Comparison of ENCODE assay signal across 20 mouse cellular contexts in genomic region chr5:130110632-130111464, GRCm38 (mm10). TPM values are rescaled to one million over a fixed set of nuclear protein-coding genes. Genes with fewer than 3 reads are reported as not detected.
DNase-seq lines count a peak whose midpoint lies in the region; ATAC-seq lines count a peak whose summit lies in the region.
"Had no signal": no experiment of that assay in that cellular context is flagged by ENCODE, and none has a peak within 500 bp of the region (broad histone marks: within the 10 kb centered on the region; RNA-seq: fewer than 3 reads in every experiment).

No protein-coding gene starts in this region.

- no peak for DNase-seq in kidney, adult 18-20 months
- DNase-seq in NIH3T3 (ENCODE audit: low read depth) (peak; percentile 55), R1 (ENCODE audit: low read depth, low spot score) (peak; percentile 44)
- DNase-seq in kidney, postnatal 4 days = peak; percentile 26 to 56
- DNase-seq in cerebellum, adult 9-10 months = no peak
- DNase-seq in frontal cortex, postnatal 25 days (ENCODE audit: low spot score in 2 of 2) = no peak
- no peak for DNase-seq in embryo, embryonic 10 days (ENCODE audit: low spot score)
- DNase-seq: adrenal gland, postnatal 25 days; cerebellum, adult 2 months; heart, adult 18-20 months; lung, adult 2 months; lung, postnatal 4 days had no signal

- H3K27ac ChIP-seq in kidney, embryonic 16.5 days (ENCODE audit: low read length) = 0 out of 2 replicates have a peak overlapping the region, but pooled peaks have one; percentile 44
- H3K27ac ChIP-seq: heart, embryonic 15.5 days; hindbrain, embryonic 10.5 days; midbrain, embryonic 10.5 days; neural tube, embryonic 13.5 days had no signal

- H3K9ac ChIP-seq in kidney, embryonic 16.5 days (replicated peaks; ENCODE audit: low read length) = no peak overlapping the region
- H3K9ac ChIP-seq: heart, embryonic 15.5 days; neural tube, embryonic 13.5 days had no signal

- no peaks in the 10 kb centered on the region for H3K9me3 ChIP-seq in kidney, embryonic 16.5 days (ENCODE audit: low read length)
- H3K9me3 ChIP-seq: heart, embryonic 15.5 days; hindbrain, embryonic 10.5 days; midbrain, embryonic 10.5 days; neural tube, embryonic 13.5 days had no signal

- no peak overlapping the region for H3K4me2 ChIP-seq in kidney, embryonic 16.5 days (replicated peaks; ENCODE audit: low read depth, low read length)
- H3K4me2 ChIP-seq: heart, embryonic 15.5 days; liver, embryonic 11.5 days; neural tube, embryonic 13.5 days had no signal

- H3K4me3 ChIP-seq in kidney, embryonic 16.5 days (ENCODE audit: low read length) = no peak overlapping the region
- H3K4me3 ChIP-seq: erythroblast, embryonic 14.5 days; heart, embryonic 15.5 days; hindbrain, embryonic 10.5 days; midbrain, embryonic 10.5 days; neural tube, embryonic 13.5 days had no signal

- peaks cover 5% of the 10 kb centered on the region for H3K36me3 ChIP-seq in kidney, embryonic 16.5 days (ENCODE audit: insufficient read depth, low read length)
- H3K36me3 ChIP-seq: heart, embryonic 15.5 days had no signal

- 73% methylated on average over 12 of the region's 12 CpGs for WGBS in kidney, embryonic 16.5 days

- ATAC-seq in kidney, embryonic 16.5 days (ENCODE audit: low FRiP score, low TSS enrichment) = no peak
- ATAC-seq: forebrain, embryonic 16.5 days had no signal

- no peaks in the 10 kb centered on the region for H3K4me1 ChIP-seq in kidney, embryonic 16.5 days (ENCODE audit: insufficient read depth, low read length)
- H3K4me1 ChIP-seq: heart, embryonic 15.5 days; hindbrain, embryonic 10.5 days; midbrain, embryonic 10.5 days; neural tube, embryonic 13.5 days had no signal

- no peaks in the 10 kb centered on the region for H3K27me3 ChIP-seq in kidney, embryonic 16.5 days (ENCODE audit: insufficient read depth, low read length)
- H3K27me3 ChIP-seq: heart, embryonic 15.5 days; neural tube, embryonic 13.5 days had no signal

RNA-seq across cellular contexts. Expression of gene Kctd7, which starts 33.8 kb away (rescaled TPM):
- polyA plus RNA-seq in kidney, embryonic 16.5 days (2015; fragmentation: Nextera tagmentation; extraction: Ambion mirVana) = 5.9 and 6.3 TPM in 2 replicates

RNA-seq across cellular contexts. Expression of gene Tpst1, which starts 37.7 kb away (rescaled TPM):
- polyA plus RNA-seq in kidney, embryonic 16.5 days (2015; fragmentation: Nextera tagmentation; extraction: Ambion mirVana) = 67.7 and 70.1 TPM in 2 replicates

Comparison
In these comparisons a context has a peak if more than half of its experiments do, and no peak if none do; other contexts are left out.
1. DNase-seq: peak in NIH3T3 (single experiment), R1 (single experiment) and kidney, postnatal 4 days (2 of 2); none in kidney, adult 18-20 months (single experiment), cerebellum, adult 9-10 months (single experiment), frontal cortex, postnatal 25 days (0 of 2) and embryo, embryonic 10 days (single experiment).